Mouse (Mus musculus) spleen, embryonic (tissue): ENCODE data around the gene Edc4.

Experiments used
- CTCF ChIA-PET: fragments of 350-600 bp; sonication (Branson Sonifier 250); formaldehyde crosslinking; loops from one replicate; lab custom pipeline; 2022; lab: Charles Lee

Edc4 gene

GRCm38 (mm10) chr8:105866364-105867029 is 14.2 kb upstream of the Edc4 start:
- CTCF ChIA-PET: no interaction called here

- CTCF ChIA-PET: no interaction called here
These were observed 6.4 kb upstream of the Edc4 start for GRCm38 (mm10) chr8:105874301-105874700.

- CTCF ChIA-PET: no interaction called here
These were observed 9.2 kb downstream of the Edc4 start for GRCm38 (mm10) chr8:105889756-105890465.

- CTCF ChIA-PET: interaction anchor here (0.6 kb wide), 1 partner anchor 19 kb away, joined by 3 read pairs; no protein-coding TSS in a partner anchor
These were observed 10.2 kb downstream of the Edc4 start for GRCm38 (mm10) chr8:105890870-105891269.

GRCm38 (mm10) chr8:105892432-105892831 is 11.8 kb downstream of the Edc4 start:
- CTCF ChIA-PET: interaction anchor here (0.9 to 1.4 kb wide), 2 partner anchors 10 to 225 kb away, joined by 4 read pairs; no protein-coding TSS in a partner anchor

- CTCF ChIA-PET: no interaction called here
These were observed 12.7 kb downstream of the Edc4 start, which contains the start of gene Nrn1l for GRCm38 (mm10) chr8:105893339-105893738. TSS of gene Nrn1l (plus strand) at chr8:105893567.

DNA sequence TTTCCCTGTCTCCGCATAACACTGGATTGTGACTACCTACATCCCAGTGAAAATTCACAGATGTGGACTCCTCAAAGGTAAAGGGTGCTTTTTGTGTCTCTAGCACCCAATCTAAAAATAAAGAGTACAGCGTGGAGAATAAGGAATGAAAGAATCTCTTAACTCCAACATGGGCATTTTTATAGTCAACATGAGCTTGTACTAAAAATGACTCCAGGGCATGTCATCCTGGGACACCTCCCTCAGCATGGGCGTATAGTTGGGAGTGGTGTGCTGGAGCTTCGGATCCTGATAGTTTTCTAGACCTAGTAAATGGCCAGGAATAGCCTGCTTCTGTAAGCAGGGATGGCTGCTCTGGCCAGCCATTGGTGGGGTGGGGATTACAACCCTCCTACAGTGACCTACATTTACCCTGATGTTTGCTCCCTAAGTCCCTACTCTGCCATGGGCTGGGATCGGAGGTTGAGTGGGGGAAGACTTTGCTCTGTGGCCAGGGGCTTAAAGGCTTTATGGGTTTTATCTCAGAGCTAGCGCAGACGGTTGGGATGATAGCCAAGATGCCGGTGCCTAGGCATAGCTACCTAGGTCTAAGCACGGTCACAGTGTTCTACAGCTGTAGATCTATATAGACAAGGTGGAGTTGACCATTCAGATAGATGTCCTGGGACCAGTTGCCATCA is 17.3 kb downstream of the Edc4 start:
- CTCF ChIA-PET: no interaction called here

- CTCF ChIA-PET: interaction anchor here (0.6 to 0.9 kb wide), 3 partner anchors 30 to 285 kb away, joined by 3 read pairs; partner anchors contain the start of gene Ddx28
These were observed 19.7 kb downstream of the Edc4 start, which contains the start of gene Pskh1 for GRCm38 (mm10) chr8:105900180-105900940. TSS of gene Pskh1 (plus strand) at chr8:105900441.

- CTCF ChIA-PET: interaction anchor here (0.6 kb wide), 1 partner anchor 57 kb away, joined by 12 read pairs; no protein-coding TSS in a partner anchor
These were observed 20.4 kb downstream of the Edc4 start for GRCm38 (mm10) chr8:105900941-105901616.

DNA sequence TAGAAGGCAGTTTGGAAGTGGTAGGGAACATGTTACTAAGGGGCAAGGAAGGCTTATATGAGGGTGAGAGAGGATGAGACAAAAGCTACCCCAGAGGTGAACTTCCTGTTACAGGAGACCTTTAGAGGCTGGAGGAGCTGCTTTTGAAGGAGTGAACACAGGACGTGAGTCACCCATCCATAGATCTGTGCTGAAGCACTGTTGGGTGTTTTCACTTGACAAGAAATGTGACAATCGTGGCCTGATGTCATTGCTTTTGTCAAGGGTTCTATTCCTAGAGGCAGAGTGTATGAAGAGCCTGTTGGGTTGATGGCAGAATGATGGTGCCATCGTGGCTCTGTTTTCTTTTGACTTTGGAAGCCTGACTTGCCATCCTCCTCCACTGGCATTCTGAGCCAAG is 38.7 kb downstream of the Edc4 start:
- CTCF ChIA-PET: no interaction called here

GRCm38 (mm10) chr8:105925123-105925522 is 44.4 kb downstream of the Edc4 start:
- CTCF ChIA-PET: no interaction called here

GRCm38 (mm10) chr8:105930602-105931001 is 49.9 kb downstream of the Edc4 start:
- CTCF ChIA-PET: interaction anchor here (0.5 to 1.2 kb wide), 4 partner anchors 30 to 217 kb away, joined by 3 to 12 read pairs (median 3); partner anchors contain the start of gene Pskh1

DNA sequence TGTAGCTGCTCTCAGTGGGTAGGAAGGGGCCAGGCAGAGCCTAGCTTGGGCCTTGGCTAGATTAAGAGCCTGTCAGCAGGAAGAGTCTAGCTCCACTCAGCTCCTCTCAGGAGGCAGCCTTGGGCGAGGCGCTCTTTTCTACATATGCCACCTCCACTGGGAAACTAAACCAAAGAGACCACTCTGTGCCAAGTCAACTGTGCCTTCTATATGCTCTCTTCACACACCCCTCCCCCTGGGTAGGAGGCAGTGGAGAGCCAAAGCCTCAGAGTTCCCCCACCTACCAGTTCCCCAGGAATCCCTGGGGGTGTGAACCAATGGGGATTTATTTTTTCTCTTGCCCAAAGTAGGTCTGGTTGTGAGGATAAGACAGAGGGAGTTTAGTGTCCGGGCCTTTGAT is 50.6 kb downstream of the Edc4 start:
- CTCF ChIA-PET: interaction anchor here (1.0 to 1.2 kb wide), 2 partner anchors 31 to 47 kb away, joined by 3 read pairs; partner anchors contain the start of gene Pskh1

- CTCF ChIA-PET: interaction anchor here (0.8 kb wide), 1 partner anchor 218 kb away, joined by 12 read pairs; no protein-coding TSS in a partner anchor
These were observed 51.8 kb downstream of the Edc4 start for GRCm38 (mm10) chr8:105932525-105932924.

- CTCF ChIA-PET: no interaction called here
These were observed 53.1 kb downstream of the Edc4 start, which contains the start of gene Ctrl for GRCm38 (mm10) chr8:105933762-105934161. TSS of gene Ctrl (minus strand) at chr8:105933862.

DNA sequence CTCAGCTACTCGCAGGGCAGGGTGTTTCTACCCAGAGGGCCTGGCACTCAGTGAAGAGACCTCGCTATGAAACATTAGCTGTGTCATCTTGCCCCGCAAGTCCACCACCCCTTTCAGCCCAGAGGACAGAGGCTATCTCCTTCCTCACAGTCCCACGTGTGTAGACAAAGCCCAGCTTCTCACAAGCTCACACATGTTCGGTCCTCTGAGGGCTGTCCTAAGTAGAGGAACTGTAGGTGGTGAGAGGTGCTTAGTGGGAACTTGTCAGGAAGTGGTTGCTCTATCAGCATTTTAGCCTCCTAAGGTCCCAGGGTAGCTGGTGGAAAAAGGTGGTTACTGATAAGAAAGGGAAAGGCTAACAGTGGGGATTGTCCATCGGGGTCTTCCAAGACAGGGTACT is 54.4 kb downstream of the Edc4 start:
- CTCF ChIA-PET: no interaction called here

- CTCF ChIA-PET: interaction anchor here (0.7 kb wide), 1 partner anchor 312 kb away, joined by 4 read pairs; no protein-coding TSS in a partner anchor
These were observed 55.4 kb downstream of the Edc4 start for GRCm38 (mm10) chr8:105935863-105936603.

GRCm38 (mm10) chr8:105936866-105937475 is 56.3 kb downstream of the Edc4 start:
- CTCF ChIA-PET: interaction anchor here (0.6 kb wide), 1 partner anchor 752 kb away, joined by 3 read pairs; no protein-coding TSS in a partner anchor
